Mouse (Mus musculus): ENCODE results near the gene Hpse2.
"Not testable (repeated sequence)": the region's sequence is repeated elsewhere in the genome, so short reads cannot be mapped to it uniquely, and the experiment has no call there.

Gene Hpse2

DNA sequence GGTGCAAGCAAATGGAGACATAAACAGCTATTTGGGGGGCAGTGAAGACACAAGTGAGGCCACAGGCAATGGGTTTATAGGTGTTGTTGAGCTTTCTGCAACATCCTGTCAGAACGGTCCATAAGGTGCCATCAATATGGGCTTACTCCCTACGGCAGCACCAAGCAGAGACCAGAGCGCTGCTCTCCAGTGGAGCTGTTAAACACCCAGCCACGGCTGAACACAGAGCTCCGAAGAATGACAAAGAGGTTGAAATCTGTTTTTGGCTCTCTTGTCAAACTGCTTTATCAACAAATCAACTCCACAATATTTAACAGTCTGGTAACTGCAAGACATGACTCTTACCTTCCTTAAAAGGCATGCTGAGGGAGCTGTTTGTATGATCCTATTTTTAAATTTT, 537.7 kb downstream of the Hpse2 start:
- no peak for DNase-seq (ENCODE audit: low spot score)

DNA sequence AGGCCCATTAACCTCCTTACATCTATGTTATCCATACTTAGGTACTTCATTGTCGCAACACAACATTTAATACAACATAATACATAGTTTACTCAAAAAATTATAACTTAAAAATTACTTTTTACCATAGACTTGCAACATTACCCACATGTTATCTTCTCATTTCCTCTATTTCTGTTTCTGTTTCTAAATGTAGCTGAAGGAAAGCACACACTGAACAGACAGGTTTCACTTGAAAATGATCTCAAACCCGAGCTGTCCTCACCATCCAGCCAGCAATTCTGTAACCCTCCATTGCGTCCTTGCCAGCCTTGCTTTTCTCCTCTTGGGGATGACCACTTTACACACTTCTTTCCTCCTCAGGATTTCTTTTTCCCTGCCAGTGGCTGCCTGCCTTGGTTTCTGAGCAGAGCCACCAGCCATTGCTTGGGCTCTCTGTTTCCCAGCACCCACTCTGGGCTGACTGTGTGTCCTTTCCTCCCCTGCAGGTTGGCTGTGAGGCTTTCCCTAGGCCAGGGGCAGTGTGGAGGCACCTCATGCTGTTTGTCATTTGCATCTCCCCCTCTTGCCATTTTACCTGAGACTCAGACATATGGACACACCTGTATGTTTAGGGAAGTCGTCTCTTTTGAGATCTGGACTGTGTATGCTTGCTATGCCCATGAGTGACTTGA, 548.4 kb downstream of the Hpse2 start:
- no peak for DNase-seq (ENCODE audit: low spot score)

- DNase-seq (ENCODE audit: low spot score) = no peak
These were observed 549.0 kb downstream of the Hpse2 start for GRCm38 (mm10) chr19:42839118-42839517.

DNA sequence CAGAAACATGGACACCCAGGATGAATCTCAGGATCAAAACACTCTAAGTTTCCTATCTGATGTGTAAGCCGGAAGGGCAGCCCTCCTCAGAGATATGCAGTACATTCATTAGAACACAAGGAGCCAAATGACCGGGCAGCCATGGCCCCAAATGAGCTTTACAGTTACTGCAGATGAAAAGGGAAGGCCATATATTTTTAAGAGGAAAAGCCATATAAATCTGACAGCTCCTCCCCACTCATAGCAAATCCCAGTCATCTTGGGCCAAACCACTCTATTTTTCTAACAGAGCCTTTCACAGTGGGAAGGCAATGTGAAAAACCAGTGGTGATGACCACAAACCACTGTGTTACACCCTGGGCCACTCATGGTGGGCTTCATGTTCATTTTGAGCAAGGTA, 549.9 kb downstream of the Hpse2 start:
- DNase-seq (ENCODE audit: low spot score) = no peak

- DNase-seq (ENCODE audit: low spot score) = no peak
These were observed 550.6 kb downstream of the Hpse2 start for GRCm38 (mm10) chr19:42837591-42837990.

DNA sequence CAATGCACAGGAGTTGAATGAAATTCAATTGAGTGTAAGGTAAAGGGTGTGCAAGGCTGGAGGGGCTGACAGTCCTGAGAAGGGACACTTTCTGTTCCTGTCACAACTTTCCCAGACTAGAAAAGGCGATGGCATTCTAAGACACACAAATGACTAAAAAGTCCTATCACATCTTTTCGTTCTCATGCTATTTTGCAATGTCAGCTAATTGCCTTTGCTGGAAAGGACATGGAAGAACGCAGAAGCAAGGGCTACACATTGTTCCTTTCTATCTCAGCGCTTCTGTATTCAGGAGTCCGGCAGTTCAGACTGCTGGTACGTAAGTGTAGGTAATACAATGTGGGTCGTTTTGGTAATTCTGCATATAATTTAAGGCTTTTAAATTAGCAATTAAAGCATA, 555.0 kb downstream of the Hpse2 start:
- no peak for DNase-seq (ENCODE audit: low spot score)

DNA sequence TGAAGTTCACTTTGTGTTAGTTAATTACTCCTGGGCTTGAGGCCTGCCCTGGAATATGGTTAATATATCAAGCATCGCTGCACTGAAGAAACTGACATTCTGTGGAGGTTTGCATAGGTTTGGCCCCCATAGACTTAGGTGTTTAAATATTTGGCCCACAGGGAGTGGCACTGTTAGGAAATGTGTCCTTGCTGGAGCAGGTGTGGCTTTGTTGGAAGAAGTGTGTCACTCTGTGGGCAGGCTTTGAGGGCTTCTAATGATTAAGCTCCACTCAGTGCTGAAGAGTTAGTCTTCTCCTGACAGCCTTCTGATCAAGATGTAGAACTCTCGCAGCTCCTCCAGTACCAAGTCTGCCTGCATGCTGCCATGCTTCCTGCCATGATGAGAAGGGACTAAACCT, 555.9 kb downstream of the Hpse2 start:
- DNase-seq (ENCODE audit: low spot score) = no peak

DNA sequence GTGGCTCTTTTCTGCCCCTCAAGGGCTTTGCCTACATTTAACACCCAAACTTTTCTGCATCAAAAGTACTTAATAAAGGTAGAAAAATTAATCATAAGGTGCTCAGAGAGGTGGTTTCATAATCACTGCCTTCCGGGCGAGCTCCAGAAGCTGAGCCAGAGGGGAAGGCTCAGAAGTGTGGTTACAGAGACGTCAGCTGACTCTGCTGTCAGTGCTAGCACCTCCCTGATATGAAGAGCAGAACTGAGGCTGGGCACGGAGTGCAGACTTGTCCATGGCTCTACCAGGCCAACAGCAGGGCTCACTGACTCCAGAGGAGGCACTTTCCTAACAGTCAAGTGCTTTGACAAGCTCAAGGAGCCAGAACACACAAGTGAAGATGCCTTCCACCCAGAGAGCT, 559.0 kb downstream of the Hpse2 start:
- no peak for DNase-seq (ENCODE audit: low spot score)

DNA sequence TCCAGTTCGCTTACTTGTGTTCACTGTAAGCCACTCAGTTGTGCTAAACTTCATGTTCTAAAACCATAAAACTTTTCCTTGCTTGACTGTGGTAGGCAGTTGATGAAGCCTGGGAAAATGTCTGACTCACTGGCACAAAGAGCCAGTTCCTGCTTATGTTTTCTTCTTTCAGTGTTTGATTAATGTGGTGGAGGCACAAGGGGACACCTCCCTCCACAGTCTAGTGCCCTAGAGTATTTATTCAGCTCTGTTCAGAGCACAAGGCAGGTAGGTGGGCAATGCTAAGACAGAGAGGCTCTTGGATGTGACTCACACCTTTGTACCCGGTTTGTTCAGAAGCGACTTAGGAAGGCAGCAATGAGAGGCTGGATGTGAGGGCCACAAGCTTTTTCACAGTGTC, 560.3 kb downstream of the Hpse2 start:
- no peak for DNase-seq (ENCODE audit: low spot score)

DNA sequence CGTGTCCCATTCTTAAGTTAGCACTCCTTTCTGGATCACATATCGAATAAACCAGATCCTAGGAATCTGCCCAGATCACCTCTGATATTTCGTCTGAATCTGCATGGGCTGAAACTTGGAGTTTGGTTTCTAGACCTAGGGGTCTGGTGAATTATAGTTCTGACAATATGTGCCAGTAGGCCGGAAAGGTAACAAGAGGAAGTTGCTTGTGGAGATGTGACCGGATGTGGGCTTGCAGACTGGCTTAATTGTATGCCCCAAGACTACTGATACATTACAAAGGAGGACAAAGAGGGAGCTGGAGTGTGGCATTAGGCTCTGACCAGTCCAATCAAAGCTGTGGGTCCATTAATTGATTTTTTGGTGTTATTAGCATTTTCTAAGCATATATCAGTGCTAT, 568.0 kb downstream of the Hpse2 start:
- no peak for DNase-seq (ENCODE audit: low spot score)

DNA sequence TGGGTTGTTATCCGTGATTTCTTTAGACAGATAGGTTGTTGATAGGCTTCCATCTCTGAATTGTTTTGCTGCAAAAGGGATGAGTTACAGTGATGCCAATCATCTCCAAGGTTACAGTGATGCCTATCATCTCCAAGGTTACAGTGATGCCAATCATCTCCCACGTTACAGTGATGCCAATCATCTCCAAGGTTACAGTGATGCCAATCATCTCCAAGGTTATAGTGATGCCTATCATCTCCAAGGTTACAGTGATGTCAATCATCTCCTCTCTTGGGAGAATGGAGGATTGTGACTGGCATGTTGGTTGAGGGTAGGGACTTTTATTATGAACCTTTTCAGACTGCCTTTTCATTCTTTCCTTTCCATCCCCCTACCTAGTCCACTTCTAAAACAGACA, 570.4 kb downstream of the Hpse2 start:
- no peak for DNase-seq (ENCODE audit: low spot score)

DNA sequence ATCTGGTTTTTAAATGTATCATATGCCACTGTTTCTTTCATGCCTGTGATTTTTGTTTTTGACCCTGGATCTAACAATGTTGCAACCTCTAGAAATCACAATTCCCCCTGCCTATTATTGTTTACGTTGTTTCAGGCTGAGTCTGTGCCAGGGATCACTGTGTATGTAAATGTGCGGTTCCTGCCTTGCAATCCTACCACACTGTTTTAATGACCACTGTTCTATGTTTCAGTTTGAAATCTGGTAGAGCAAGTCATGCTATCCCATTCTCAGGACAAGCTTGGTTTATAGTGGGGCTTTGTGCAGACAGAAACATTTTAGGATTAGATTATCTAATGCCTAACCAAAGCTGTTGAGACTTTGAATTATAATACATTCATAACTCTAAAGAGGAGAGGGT, 571.9 kb downstream of the Hpse2 start:
- DNase-seq (ENCODE audit: low spot score) = no peak

GRCm38 (mm10) chr19:42810140-42810539, 578.0 kb downstream of the Hpse2 start:
- no peak for DNase-seq (ENCODE audit: low spot score)

DNA sequence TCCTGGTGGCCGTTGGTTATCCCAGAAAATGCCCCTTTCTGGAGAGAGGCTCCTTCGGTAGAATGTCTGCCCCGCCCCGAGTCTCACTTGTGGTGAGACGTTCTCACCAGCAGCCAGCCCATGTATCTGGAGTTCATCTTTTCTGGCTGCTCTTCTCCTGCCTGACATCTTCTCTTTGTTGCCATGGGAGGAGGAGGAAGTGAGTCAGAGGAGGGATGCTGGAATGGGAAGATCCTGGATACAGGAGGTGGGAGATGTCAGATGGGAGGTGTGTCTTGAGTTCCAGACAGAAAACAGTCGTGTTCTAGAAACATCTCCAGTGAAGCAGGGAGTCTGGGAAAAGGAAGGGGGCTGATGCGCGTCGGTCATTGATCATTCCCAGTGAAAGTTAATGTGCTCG, 578.7 kb downstream of the Hpse2 start:
- no peak for DNase-seq (ENCODE audit: low spot score)

GRCm38 (mm10) chr19:42797866-42798265, 590.3 kb downstream of the Hpse2 start:
- DNase-seq (ENCODE audit: low spot score) = no peak

- DNase-seq (ENCODE audit: low spot score) = no peak
These were observed 592.4 kb downstream of the Hpse2 start for GRCm38 (mm10) chr19:42795801-42796200.

DNA sequence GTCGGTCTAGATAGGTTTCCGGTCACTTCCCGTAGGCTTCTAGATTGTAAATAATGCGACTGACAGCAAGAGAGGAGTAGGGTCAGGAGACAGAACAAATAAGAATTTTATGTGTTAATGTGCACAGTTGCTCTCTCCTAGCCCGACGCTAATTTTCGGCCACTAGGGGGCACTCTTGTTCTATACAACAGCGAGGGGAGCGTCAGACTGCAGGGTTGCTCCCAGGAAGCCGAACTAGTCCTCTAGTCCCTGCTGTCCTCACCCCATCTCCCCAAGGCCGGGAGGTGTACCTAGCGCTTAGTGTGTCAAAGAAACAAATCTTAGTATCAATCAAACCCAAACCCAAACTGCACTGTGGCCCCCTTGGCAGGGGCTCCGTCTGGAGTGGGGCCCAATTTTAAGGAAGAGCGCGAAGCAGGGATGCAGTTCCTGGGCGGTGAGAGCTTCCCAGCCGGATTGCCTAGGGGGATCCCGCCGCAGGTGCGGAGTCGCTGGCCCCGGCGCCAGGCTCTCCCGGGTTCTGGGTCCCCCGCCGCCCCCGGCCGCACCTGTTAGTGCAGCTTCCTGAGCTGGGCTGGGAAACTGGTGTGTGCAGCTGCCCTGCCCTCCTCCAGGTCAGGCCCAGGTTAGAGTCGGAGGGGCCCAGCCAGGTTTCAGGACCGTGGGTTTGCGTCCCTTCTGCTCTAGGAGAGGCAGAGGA, 593.1 kb downstream of the Hpse2 start:
- DNase-seq (ENCODE audit: low spot score) = peak; percentile 95

GRCm38 (mm10) chr19:42788311-42788710, 599.8 kb downstream of the Hpse2 start:
- no peak for DNase-seq (ENCODE audit: low spot score)

- DNase-seq (ENCODE audit: low spot score) = no peak
These were observed 602.5 kb downstream of the Hpse2 start for GRCm38 (mm10) chr19:42785562-42786220.

DNA sequence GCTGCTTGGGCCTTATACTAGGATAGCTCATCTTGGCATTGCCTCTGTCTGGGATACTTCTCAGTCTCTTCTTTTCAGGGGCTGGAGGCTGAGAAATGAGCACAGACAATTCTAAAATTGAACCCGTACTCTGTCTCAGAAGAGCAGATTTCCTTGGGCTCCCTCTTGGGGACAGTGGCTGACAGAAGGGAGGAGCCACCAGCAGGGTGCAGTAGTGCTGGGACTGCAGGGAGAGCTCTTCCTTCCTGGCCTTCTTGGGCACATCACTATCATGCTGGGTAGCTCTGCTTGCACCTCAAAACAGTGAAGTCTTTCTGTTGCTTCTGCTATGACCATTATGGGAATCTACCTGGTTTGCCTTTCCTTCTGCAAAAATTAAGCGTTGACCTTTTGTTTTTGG, 603.0 kb downstream of the Hpse2 start:
- no peak for DNase-seq (ENCODE audit: low spot score)

DNA sequence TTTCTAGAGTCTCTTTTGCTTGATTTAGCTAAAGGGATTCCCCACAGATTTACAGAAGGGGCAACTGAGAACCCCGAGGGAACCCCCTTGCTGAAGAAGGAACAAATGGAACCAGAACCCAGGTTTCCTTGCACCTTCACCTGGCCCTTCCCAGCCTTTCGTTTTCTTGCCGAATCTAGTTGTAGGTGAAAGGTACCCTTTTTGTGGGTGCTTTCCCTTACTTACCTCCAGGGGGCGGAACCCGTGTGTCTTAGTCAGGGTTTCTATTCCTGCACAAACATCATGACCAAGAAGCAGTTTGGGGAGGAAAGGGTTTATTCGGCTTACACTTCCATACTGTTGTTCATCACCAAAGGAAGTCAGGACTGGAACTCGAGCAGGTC, 608.0 kb downstream of the Hpse2 start:
- not testable (repeated sequence) for DNase-seq (ENCODE audit: low spot score)

GRCm38 (mm10) chr19:42779531-42780155, 608.5 kb downstream of the Hpse2 start, which contains the start of gene Hps1:
TSS of gene Hps1 (minus strand) at chr19:42779978.
- DNase-seq (ENCODE audit: low spot score) = peak; percentile 75

DNA sequence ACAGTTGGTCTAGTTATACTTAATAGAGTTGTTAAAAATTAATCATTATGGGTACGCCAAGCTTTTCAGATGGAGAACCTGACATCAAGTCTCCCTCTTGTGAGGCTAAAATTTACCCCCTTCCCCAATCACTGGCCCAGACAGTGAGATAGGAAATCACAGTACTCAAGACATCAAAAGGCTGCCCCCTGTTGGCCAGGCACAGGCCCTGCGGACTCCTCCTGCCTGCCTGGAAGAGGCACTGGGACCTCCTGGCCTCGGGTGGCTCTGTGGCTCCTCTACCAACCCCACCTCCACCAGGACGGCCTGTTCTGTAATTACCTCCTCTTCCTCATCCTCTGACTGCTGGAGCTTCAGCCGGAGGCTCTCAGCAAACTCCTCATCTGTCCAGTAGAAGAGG, 610.4 kb downstream of the Hpse2 start:
- no peak for DNase-seq (ENCODE audit: low spot score)

All from ovary, postnatal 14 days (tissue).